Mouse (Mus musculus): ENCODE results near the gene Slfn14. TPM values are rescaled to one million over a fixed set of nuclear protein-coding genes. Genes with fewer than 3 reads are reported as not detected.

The Slfn14 gene
- polyA plus RNA-seq, 1 experiment from 2014 or later = not detected

DNA sequence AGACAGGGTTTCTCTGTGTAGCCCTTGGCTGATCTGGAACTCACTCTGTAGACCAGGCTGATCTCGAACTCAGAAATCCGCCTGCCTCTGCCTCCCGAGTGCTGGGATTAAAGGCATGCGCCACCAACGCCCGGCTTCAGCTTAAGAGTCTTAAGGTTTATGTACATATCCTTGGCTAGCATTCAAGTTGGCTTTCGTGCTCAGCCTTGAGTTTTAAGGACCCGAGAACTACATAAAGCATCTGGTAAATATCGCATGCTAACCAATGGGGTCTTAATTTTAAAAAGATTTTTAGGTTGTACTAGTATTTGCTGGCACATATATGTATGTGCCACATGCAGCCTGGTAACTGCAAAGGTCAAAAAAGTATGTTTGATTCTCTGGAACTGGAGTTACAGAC lies 13.2 kb upstream of the Slfn14 start:
- TF ChIP-seq CTCF (IDR thresholded peaks at IDR 0.05; ENCODE audit: low read depth) = no peak
- no peaks in the 10 kb centered on the region for H3K4me1 ChIP-seq (replicated peaks; ENCODE audit: control insufficient read depth, insufficient read depth, low read length)
- no peaks in the 10 kb centered on the region for H3K9me3 ChIP-seq (ENCODE audit: control insufficient read depth)
- 87% methylated on average over 9 of the region's 9 CpGs for WGBS
- H3K9ac ChIP-seq (ENCODE audit: low read depth, low read length) = no peak overlapping the region
- no peak overlapping the region for H3K4me2 ChIP-seq (replicated peaks; ENCODE audit: low read depth)
- no peak overlapping the region for H3K4me3 ChIP-seq (ENCODE audit: low read depth, low read length)
- ATAC-seq = no peak
- H3K27me3 ChIP-seq (replicated peaks; ENCODE audit: control insufficient read depth, insufficient read depth, low read length) = no peaks in the 10 kb centered on the region
- H3K27ac ChIP-seq (ENCODE audit: low read depth, low read length) = no peak overlapping the region
- peaks cover 13% of the 10 kb centered on the region for H3K36me3 ChIP-seq (ENCODE audit: control insufficient read depth, insufficient read depth)

DNA sequence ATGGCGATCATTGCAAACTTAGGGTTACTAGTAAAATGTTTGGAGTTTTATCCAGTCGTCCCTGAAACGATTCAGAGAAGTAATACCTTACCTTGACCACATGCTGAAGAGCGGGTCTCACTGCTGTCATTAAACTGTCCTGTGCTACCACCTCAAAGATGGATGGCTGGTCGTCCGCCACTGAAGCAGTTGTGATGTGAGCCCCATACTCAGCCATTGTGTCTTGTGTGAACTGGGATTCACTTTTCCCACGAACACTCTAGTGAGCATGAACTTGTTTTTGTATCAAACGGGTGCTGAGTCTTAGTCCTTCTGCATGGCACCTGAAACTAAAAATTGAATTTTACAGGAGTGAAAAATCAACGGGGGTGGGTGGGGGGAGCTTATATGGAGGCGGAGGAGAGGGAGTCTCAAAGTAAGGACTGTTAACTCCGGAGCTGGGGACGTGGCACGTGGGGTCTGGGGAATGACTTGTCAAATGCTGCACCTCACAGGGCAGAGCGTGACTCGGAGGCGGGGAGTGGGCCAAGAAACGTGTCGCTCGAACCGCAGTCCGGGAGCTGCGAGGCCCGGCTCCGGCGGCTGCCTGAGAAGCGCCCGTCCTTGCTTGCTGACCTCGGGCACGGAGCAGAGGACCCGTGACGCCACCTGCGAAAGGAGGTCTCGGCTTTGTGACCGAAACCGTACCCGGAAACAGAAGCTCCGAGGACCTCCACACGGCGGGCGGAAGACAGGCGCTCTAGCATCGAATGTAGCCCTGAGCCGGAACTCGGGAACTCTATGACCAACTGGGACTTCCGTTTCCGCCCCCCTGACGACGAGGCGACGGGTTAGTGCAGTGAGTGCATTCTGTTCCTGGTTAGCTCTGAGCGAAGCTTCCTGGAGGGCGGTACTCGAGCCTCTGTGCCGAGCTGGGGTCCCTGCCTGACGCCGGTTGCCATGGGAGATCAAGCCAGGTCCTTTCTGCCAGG lies 12.0 kb upstream of the Slfn14 start, which contains the start of gene Ap2b1:
TSS of gene Ap2b1 (plus strand) at position 800 of the 971 bp plus-strand sequence.
- Histone ChIP-seq H3K4me1 (replicated peaks; ENCODE audit: control insufficient read depth, insufficient read depth, low read length) (no peaks in the 10 kb centered on the region), H3K9me3 (ENCODE audit: control insufficient read depth) (no peaks in the 10 kb centered on the region), H3K9ac (ENCODE audit: low read depth, low read length) (peak within 1 kb of the TSS; percentile 74), H3K27me3 (replicated peaks; ENCODE audit: control insufficient read depth, insufficient read depth, low read length) (no peaks in the 10 kb centered on the region), H3K4me3 (ENCODE audit: low read depth, low read length) (peak within 1 kb of the TSS; percentile 68), H3K4me2 (replicated peaks; ENCODE audit: low read depth) (peak within 1 kb of the TSS; percentile 76), H3K27ac (ENCODE audit: low read depth, low read length) (peak within 1 kb of the TSS; percentile 92), H3K36me3 (ENCODE audit: control insufficient read depth, insufficient read depth) (peaks cover 13% of the 10 kb centered on the region)
- TF ChIP-seq CTCF (IDR thresholded peaks at IDR 0.05; ENCODE audit: low read depth) = 0 out of 2 replicates have a peak, but pooled peaks have one; percentile 5
- peak; percentile 92 for ATAC-seq
- 2% methylated on average over 56 of the region's 56 CpGs for WGBS

DNA sequence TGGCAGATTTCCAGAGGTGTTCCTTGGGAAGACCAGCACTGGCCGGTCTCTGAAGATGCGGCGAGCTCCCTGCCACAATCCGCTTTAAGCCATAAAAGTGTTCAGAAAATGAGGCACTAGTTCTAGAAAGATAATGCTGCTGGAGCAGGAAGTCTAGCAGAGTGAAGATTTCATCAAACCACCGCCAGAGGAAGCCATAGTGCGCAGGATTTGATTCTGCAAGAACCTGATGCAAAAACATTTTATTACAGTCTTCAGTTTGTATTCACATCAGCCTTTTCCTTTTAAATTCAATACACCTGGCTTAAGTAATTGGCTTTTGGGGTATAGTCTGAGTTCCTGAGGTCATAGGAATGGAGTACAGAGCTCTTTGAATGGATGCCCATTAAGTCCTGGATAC lies 11.3 kb upstream of the Slfn14 start:
- Histone ChIP-seq H3K4me2 (replicated peaks; ENCODE audit: low read depth) (peak overlapping the region; percentile 76), H3K36me3 (ENCODE audit: control insufficient read depth, insufficient read depth) (peaks cover 13% of the 10 kb centered on the region), H3K9me3 (ENCODE audit: control insufficient read depth) (no peaks in the 10 kb centered on the region), H3K9ac (ENCODE audit: low read depth, low read length) (peak overlapping the region; percentile 74; the same call in 1 of the 2 replicates), H3K4me3 (ENCODE audit: low read depth, low read length) (peak overlapping the region; percentile 68), H3K27ac (ENCODE audit: low read depth, low read length) (peak overlapping the region; percentile 92; the same call in 1 of the 2 replicates), H3K4me1 (replicated peaks; ENCODE audit: control insufficient read depth, insufficient read depth, low read length) (no peaks in the 10 kb centered on the region), H3K27me3 (replicated peaks; ENCODE audit: control insufficient read depth, insufficient read depth, low read length) (no peaks in the 10 kb centered on the region)
- ATAC-seq = no peak
- peak; percentile 25; the same call in 1 of the 2 replicates for TF ChIP-seq CTCF (IDR thresholded peaks at IDR 0.05; ENCODE audit: low read depth)
- WGBS = 53% methylated on average over 6 of the region's 6 CpGs

DNA sequence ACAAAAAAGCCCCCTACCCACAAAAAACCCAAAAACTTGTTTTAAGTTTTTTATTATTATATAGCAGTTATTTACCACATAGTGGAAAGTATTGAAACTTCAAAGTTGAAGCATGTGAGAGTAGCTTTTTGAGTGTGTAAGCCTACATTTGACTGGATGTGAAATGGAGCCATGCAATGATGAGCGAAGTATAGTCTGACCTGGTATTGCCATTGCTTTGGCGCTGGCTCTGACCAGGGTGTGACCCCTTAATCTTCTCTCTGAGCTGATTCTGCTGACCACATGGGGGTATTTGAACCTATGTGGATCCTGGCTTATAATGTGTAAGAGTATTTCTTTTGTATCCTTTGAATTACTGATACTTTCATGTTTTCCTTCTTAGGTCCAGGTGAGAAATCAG lies 7.6 kb upstream of the Slfn14 start:
- Histone ChIP-seq H3K27me3 (replicated peaks; ENCODE audit: control insufficient read depth, insufficient read depth, low read length) (no peaks in the 10 kb centered on the region), H3K27ac (ENCODE audit: low read depth, low read length) (no peak overlapping the region), H3K9me3 (ENCODE audit: control insufficient read depth) (no peaks in the 10 kb centered on the region), H3K36me3 (ENCODE audit: control insufficient read depth, insufficient read depth) (peaks cover 13% of the 10 kb centered on the region), H3K9ac (ENCODE audit: low read depth, low read length) (no peak overlapping the region), H3K4me3 (ENCODE audit: low read depth, low read length) (no peak overlapping the region), H3K4me2 (replicated peaks; ENCODE audit: low read depth) (no peak overlapping the region), H3K4me1 (replicated peaks; ENCODE audit: control insufficient read depth, insufficient read depth, low read length) (no peaks in the 10 kb centered on the region; the same call in 1 of the 2 replicates)
- WGBS = 91% methylated on average over 2 of the region's 2 CpGs
- no peak for TF ChIP-seq CTCF (IDR thresholded peaks at IDR 0.05; ENCODE audit: low read depth)
- no peak for ATAC-seq

DNA sequence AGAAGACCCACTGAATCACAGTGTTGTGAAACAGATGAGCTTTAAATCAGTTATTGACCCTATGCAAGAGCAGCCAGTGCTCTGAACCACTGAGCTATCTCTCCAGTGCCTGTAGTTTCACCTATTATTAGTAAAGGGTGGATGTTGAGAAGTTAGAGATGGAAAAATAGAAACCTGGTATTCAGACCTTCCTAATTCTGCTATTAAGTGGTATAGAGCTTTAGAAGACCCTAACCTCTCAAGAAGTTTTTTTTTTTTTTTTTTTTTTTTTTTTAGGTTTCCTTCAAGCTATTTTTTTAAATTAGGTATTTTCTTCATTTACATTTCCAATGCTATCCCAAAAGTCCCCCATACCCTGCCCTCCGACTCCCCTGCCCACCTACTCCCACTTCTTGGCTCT lies 6.7 kb upstream of the Slfn14 start:
- WGBS = 86% methylated on average over 1 of the region's 1 CpGs
- Histone ChIP-seq H3K27me3 (replicated peaks; ENCODE audit: control insufficient read depth, insufficient read depth, low read length) (no peaks in the 10 kb centered on the region), H3K36me3 (ENCODE audit: control insufficient read depth, insufficient read depth) (peaks cover 13% of the 10 kb centered on the region), H3K9ac (ENCODE audit: low read depth, low read length) (no peak overlapping the region), H3K4me3 (ENCODE audit: low read depth, low read length) (no peak overlapping the region), H3K27ac (ENCODE audit: low read depth, low read length) (no peak overlapping the region), H3K4me1 (replicated peaks; ENCODE audit: control insufficient read depth, insufficient read depth, low read length) (no peaks in the 10 kb centered on the region; the same call in 1 of the 2 replicates), H3K4me2 (replicated peaks; ENCODE audit: low read depth) (peak overlapping the region; percentile 73), H3K9me3 (ENCODE audit: control insufficient read depth) (no peaks in the 10 kb centered on the region)
- no peak for TF ChIP-seq CTCF (IDR thresholded peaks at IDR 0.05; ENCODE audit: low read depth)
- no peak for ATAC-seq

DNA sequence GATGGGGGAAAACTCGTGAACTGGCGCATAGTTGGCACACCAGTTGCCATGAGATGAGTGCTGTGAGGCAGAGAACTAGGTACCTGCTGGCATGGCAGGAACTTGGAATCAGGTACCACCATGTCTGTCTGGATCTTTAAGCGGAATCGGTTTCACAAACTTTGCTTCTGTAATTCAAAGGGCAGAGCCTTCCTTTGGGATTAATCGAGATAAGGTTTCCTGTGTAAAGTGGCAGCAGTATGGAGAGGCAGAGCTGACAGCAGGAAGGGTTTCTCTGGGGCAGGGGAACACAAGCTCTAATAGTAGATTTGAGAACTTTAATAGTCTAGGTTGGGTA lies 5.7 kb upstream of the Slfn14 start:
- Histone ChIP-seq H3K9ac (ENCODE audit: low read depth, low read length) (peak overlapping the region; percentile 48), H3K27me3 (replicated peaks; ENCODE audit: control insufficient read depth, insufficient read depth, low read length) (no peaks in the 10 kb centered on the region), H3K9me3 (ENCODE audit: control insufficient read depth) (no peaks in the 10 kb centered on the region), H3K4me2 (replicated peaks; ENCODE audit: low read depth) (peak overlapping the region; percentile 73), H3K36me3 (ENCODE audit: control insufficient read depth, insufficient read depth) (peaks cover 13% of the 10 kb centered on the region), H3K4me1 (replicated peaks; ENCODE audit: control insufficient read depth, insufficient read depth, low read length) (no peaks in the 10 kb centered on the region; the same call in 1 of the 2 replicates), H3K27ac (ENCODE audit: low read depth, low read length) (0 out of 2 replicates have a peak overlapping the region, but pooled peaks have one; percentile 1), H3K4me3 (ENCODE audit: low read depth, low read length) (peak overlapping the region; percentile 57)
- 0% methylated on average over 5 of the region's 5 CpGs for WGBS
- no peak for ATAC-seq
- no peak for TF ChIP-seq CTCF (IDR thresholded peaks at IDR 0.05; ENCODE audit: low read depth)
